Mouse (Mus musculus) urinary bladder, postnatal 14 days (tissue): Measurements from ENCODE around the gene Hsd11b2.

Experiments used
- DNase-seq: peaks from one replicate; pipeline ENCODE4 v3.0.0; 2021; ENCODE audit warnings: low spot score

Gene Hsd11b2

GRCm38 (mm10) chr8:105484392-105484791 is 34.2 kb upstream of the Hsd11b2 start:
- peak; percentile 70 for DNase-seq

GRCm38 (mm10) chr8:105488082-105488481 is 30.5 kb upstream of the Hsd11b2 start:
- DNase-seq: no peak

GRCm38 (mm10) chr8:105489281-105489680 is 29.3 kb upstream of the Hsd11b2 start:
- no peak for DNase-seq

- no peak for DNase-seq
Observed at GRCm38 (mm10) chr8:105493495-105493894, 25.1 kb upstream of the Hsd11b2 start.

GRCm38 (mm10) chr8:105494566-105494965 is 24.0 kb upstream of the Hsd11b2 start:
- no peak for DNase-seq

- DNase-seq: no peak
Observed at GRCm38 (mm10) chr8:105495350-105496302, 22.9 kb upstream of the Hsd11b2 start.

GRCm38 (mm10) chr8:105496439-105497180 is 21.9 kb upstream of the Hsd11b2 start, which contains the start of gene Zdhhc1:
Gene Zdhhc1 (minus strand): TSS chr8:105496902.
- peak; percentile 91 for DNase-seq

- DNase-seq: no peak
Observed at GRCm38 (mm10) chr8:105499787-105500186, 18.8 kb upstream of the Hsd11b2 start.

GRCm38 (mm10) chr8:105504617-105505016 is 13.9 kb upstream of the Hsd11b2 start:
- DNase-seq: no peak

GRCm38 (mm10) chr8:105506977-105507376 is 11.6 kb upstream of the Hsd11b2 start:
- no peak for DNase-seq

GRCm38 (mm10) chr8:105508758-105509157 is 9.8 kb upstream of the Hsd11b2 start:
- no peak for DNase-seq

GRCm38 (mm10) chr8:105509997-105510735 is 8.4 kb upstream of the Hsd11b2 start:
- no peak for DNase-seq

GRCm38 (mm10) chr8:105514194-105514593 is 4.4 kb upstream of the Hsd11b2 start:
- no peak for DNase-seq

- peak; percentile 62 for DNase-seq
Observed at GRCm38 (mm10) chr8:105514656-105515055, 3.9 kb upstream of the Hsd11b2 start.

GRCm38 (mm10) chr8:105516018-105516645 is 2.4 kb upstream of the Hsd11b2 start:
- peak; percentile 78 for DNase-seq

GRCm38 (mm10) chr8:105517346-105517745 is 1.2 kb upstream of the Hsd11b2 start:
- DNase-seq: no peak

GRCm38 (mm10) chr8:105519591-105519990 is 1.0 kb downstream of the Hsd11b2 start:
- DNase-seq: no peak

- no peak for DNase-seq
Observed at GRCm38 (mm10) chr8:105520521-105520920, 2.0 kb downstream of the Hsd11b2 start.

- DNase-seq: no peak
Observed at GRCm38 (mm10) chr8:105521061-105521460, 2.5 kb downstream of the Hsd11b2 start.

- no peak for DNase-seq
Observed at GRCm38 (mm10) chr8:105521995-105522769, 3.6 kb downstream of the Hsd11b2 start.

GRCm38 (mm10) chr8:105522890-105523289 is 4.3 kb downstream of the Hsd11b2 start:
- DNase-seq: no peak
